Mouse (Mus musculus): ENCODE data around the gene Chrng.

GRCm38 (mm10) chr1:87211431-87211830 is 7.0 kb downstream of the Chrng start:
- TF ChIP-seq GATA1 (IDR thresholded peaks at IDR 0.05; ENCODE audit: borderline replicate concordance, low read length), result no peak
- no peak for TF ChIP-seq FLI1 (IDR thresholded peaks at IDR 0.05; ENCODE audit: low read length)

Data from megakaryocyte, embryonic 14.5 days (primary cell).